Mouse (Mus musculus) gastrocnemius, postnatal 14 days (tissue): Measurements from ENCODE around the gene Zmiz1. TPM values are rescaled to one million over a fixed set of nuclear protein-coding genes. Genes with fewer than 3 reads are reported as not detected.

ENCODE experiments used
- DNase-seq: peaks from one replicate; pipeline ENCODE4 v3.0.0; 2021; ENCODE audit warnings: mixed read lengths
- intact Hi-C: fragments of 180-260 bp; cut with DNase I; formaldehyde crosslinking; loops from one replicate; pipeline ENCODE4 v1.15.1; 2025; ENCODE audit warnings: low total_unique reads
- total RNA-seq, 2 experiments: library from RNA; stranded (reverse); gene quantifications; 2 replicates each; pipeline ENCODE4 v1.2.3; 2021

The Zmiz1 gene
- total RNA-seq, 2 experiments from 2014 or later, result 30.3 to 36.0 TPM

DNA sequence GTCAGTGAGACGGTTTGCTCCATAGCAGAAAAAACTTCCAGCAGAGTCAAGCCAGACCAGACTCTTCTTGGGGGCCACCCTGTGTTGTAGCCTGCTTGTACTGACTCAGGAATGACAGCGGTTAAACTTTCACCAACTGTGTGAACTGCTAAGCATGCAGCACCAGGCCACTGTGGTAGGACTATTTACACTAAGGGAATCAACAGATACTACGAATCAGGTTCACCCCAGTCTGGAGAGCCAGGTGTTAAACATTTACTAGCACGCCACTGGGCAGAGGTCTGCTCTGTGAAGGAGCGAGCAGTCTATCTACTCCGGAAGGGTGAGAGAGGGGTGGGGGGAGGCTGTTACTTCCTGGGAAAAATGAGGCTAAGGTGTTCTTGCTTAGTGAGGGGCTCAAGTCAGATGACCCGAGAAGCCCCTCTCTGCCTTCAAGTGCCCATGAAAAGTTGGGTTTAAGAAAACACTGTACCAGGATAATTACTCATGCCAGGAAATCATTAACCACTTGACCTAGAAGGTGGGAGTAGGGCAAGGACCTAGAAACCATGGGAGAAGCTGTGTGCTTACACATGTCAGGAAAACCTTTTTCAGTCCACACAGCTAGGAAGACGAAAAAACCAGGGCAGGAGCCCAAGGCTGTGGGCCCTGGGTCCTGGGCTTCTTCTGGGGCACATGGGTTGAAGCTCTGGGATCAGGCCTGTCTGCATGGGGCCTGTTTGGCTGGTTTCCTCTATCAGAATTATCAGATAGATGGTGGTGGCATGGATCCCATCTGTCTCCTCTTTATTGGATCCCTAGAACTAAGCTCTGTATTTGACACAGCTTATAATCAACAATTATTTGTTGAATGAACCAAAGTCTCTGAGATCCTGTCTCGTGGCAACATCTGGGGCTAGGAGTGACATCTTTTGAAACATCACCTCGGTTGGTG is 7.0 kb upstream of the Zmiz1 start:
- DNase-seq, result no peak
- intact Hi-C loops, result loop anchor here (5.0 to 10.0 kb wide), 2 partner anchors 65 to 337 kb away; no protein-coding TSS in a partner anchor

DNA sequence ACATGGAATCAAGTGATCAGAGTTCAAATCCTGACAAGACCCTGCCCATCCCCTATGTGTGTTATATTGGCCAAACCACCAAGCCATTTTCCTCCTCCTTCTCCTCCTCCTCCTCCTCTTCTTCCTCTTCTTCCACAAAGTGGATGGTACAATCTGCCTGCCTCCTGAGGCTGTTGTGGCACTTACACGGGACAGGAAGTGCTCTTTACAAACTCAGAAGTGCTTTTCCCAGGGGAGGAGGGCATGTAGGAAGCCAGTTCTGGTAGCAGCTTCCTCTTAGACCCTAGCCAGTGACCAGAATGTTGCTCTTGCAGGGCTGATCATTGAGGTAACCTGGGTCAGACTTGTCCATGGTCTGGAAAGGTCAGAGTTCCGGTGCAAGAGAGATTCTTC is 6.4 kb upstream of the Zmiz1 start:
- DNase-seq, result no peak
- intact Hi-C loops, result loop anchor here (5.0 to 10.0 kb wide), 2 partner anchors 65 to 338 kb away; no protein-coding TSS in a partner anchor

DNA sequence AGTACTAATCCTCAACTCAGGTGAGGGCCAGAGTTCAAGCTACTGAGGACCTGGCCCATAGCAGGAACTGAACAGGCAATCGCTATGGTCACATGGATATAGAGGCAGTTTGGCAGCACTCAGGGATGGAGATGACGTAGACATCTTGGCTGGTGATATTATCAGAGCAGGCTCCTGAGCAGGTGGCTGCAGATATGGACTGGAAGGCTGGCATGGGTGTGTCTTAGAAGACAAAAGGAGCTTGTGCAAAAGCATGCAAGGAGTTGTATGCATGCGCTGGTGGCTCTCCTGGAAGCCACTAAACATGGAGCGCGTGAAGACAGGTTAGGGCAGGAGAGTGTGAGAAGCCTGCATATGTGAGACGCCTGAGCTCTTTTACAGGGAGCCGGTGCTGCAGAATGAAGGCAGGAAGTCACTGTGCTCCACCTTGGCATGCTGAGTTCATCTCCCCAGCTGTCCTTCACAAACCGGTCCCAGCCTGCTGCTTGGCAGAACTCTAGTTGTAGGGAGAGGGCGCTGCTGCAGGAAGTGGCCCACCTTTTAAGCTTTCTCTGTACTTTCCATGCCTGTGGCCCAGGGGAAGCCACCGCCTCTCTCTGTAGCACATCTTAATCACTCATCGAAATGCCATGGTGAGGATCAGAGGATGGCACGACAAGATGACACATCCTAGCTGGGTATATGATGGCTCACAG is 4.8 kb upstream of the Zmiz1 start:
- intact Hi-C loops, result loop anchor here (5.0 to 10.0 kb wide), 2 partner anchors 67 to 339 kb away; no protein-coding TSS in a partner anchor
- no peak for DNase-seq

DNA sequence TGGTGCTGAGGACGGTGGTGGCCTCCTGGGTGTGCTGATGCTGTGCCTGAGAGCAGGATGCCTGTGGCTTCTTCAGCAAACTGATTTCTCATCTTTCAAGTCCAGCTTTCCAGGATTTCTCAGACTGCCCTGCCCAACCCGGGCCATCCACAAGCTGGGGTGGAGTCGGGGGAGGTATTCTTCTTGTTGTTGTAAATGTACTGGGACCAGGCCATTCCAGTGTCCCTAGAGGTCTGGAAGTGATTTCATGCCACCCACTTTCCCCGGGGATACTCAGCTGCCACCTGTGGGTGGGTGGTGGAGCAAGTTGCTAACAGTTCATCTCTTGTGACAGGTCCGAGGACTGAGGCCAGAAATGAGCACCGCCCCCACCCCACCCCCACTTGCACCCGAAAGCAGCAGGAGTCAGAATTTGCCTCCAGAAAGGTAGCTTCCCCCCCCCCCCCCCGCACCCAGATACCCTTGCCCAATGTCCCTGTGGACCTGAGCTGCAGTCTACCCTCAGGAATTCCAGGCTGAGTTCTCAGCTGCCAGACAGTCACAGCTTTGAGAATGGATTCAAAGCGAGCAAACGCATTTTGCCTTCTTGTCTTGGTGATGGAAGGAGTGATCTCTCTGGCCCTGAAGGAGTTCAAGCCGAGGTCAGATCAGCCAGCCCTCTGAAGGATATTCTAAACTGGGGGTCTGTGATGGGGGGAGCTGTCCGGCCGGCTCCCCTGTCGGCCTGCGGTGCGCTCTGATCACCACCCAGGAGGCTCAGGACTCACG is 2.1 kb upstream of the Zmiz1 start:
- intact Hi-C loops, result loop anchor here (10.0 kb wide), 1 partner anchor 342 kb away; no protein-coding TSS in a partner anchor
- DNase-seq, result no peak

DNA sequence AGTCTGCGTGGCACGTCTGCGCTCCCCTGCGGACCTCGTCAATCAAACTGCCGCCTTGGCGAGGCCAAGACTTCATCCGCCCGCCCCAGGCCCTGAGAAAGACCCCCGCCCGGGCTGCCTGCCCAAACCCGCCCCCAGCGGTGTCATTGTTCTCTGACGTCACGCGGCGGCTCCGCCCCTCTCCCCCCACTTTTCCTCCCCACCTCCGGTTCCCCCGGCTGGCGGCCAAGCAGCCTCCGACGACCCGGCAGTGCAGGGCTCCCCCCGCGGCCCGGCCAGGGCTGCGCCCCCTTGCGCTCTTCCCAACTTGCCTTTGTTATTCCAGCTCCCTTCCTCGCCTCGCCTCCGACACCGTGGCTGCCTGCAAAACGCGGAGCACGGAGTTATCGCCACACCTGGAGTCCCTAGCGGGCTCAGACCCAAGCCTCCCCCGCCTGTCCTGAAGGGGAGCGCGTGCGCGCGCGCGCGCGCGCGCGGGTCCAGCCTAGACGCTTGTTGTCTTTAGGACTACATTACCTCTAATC is 1.5 kb upstream of the Zmiz1 start:
- intact Hi-C loops, result loop anchor here (10.0 kb wide), 1 partner anchor 343 kb away; no protein-coding TSS in a partner anchor
- peak; percentile 97 for DNase-seq

DNA sequence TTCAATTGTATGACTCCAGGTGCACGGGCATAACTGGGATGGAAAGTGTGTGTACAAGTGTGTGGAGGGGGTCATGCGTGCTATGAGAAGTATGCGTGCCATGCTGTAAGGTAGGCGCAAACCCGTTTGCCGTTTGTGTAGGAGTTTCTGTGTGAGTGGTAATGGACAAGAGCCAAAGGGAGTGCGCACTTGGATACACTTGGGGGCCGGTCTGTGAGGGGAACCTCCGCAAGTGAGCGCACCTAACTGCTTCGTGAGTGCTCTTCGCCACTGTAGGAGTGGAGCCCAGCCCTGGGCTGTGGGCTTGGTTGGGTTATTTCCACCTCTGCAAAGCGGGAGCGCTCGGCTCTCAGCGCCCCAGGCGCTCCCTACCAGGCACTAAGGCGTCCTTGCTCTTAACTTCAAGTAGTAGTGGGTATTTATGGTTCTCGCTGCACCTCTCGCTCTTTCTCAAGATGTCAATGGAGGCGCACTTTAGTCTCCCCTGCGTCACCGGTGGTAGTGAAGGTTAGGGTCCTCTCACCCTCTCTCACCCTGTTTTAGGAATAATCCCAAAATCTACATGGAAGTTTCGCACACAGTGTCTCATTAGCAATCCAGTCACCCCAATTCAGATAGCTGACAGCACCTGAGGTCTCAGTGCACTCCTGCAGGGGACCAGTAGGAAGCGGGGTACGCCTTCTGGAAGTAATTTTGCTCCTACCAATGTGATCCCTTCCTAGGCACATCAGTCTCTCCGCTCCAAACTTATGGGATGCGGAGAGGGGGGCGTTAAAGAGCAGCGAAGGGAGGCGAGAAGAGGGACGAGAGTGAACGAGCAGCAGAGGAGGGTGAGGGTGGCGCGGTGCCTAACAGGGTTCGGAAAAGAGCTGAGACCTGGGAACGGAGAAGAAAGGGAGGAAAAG is 622 bp upstream of the Zmiz1 start:
- intact Hi-C loops, result loop anchor here (10.0 kb wide), 1 partner anchor 344 kb away; no protein-coding TSS in a partner anchor
- DNase-seq, result peak; percentile 34

DNA sequence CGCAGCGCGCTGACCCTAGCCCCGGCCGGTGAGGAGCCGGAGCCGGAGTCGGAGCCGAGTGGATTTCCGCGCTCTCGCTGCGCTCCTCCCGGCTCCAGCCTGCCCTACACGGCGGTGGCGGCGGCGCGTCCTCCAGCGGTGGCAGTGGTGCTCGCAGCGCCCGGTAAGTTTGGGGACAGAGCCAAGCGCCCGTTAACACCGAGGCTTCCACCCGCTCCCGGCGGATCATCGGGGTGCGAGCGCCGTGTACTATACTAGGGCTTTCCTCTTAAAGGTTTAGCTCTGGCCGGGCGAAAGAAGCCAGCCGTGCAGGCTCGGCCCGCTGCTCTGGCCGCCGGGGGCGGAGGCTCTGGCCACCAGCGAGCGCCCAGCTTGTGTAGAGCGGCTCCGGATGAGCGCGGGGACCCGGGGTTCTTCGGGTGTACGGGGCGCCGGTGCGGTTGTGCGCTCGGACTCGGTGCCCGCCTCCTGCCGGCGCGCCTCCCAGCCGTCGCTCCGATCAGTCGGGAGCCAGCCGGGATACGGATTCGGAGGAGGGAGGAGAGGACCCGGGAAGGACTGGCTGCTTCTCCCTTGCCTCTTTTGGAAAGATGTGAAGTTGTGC is 511 bp downstream of the Zmiz1 start:
- intact Hi-C loops, result loop anchor here (10.0 kb wide), 1 partner anchor 345 kb away; no protein-coding TSS in a partner anchor
- DNase-seq, result peak; percentile 86

DNA sequence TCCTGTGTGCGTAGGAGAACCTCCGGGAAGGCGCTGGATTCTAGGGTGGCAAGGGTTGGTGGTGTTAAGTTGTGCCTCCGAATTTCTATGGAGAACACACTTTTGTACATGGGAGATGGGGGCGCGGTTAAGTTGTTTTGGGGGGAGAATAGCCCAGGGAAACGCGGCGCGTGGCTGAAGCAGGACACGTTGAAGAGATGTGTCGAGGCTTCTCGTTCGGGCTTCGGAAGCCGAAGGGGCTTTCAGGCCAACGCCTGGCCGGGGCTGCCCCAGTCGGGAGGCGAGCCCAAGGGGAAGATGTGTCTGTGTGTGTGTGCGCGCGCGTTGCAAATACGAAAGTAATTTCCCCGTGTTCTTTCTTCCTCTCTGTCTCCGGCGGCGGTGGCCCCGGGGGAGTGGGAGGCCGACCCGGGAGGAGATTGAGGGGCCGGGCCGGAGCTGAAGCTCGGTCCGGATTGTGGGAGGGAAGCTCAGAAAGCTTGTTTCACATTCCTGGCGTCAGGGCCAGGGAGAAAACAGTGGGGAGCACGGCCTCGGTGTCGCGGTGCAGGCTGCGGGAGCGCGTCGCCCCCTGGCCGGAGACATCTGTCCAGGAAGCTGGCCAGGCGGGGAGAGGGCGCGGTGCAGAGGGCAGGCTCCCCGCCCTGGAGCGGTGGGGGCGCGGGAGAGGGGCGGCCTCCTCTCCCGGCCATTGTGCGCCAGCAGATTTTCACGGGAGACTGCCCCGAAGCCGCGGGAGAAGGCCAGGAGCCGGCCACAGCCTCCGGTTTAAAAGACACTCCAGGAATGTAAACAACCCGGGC is 1.2 kb downstream of the Zmiz1 start:
- DNase-seq, result peak; percentile 82
- intact Hi-C loops, result loop anchor here (10.0 kb wide), 2 partner anchors 55 to 345 kb away; no protein-coding TSS in a partner anchor

DNA sequence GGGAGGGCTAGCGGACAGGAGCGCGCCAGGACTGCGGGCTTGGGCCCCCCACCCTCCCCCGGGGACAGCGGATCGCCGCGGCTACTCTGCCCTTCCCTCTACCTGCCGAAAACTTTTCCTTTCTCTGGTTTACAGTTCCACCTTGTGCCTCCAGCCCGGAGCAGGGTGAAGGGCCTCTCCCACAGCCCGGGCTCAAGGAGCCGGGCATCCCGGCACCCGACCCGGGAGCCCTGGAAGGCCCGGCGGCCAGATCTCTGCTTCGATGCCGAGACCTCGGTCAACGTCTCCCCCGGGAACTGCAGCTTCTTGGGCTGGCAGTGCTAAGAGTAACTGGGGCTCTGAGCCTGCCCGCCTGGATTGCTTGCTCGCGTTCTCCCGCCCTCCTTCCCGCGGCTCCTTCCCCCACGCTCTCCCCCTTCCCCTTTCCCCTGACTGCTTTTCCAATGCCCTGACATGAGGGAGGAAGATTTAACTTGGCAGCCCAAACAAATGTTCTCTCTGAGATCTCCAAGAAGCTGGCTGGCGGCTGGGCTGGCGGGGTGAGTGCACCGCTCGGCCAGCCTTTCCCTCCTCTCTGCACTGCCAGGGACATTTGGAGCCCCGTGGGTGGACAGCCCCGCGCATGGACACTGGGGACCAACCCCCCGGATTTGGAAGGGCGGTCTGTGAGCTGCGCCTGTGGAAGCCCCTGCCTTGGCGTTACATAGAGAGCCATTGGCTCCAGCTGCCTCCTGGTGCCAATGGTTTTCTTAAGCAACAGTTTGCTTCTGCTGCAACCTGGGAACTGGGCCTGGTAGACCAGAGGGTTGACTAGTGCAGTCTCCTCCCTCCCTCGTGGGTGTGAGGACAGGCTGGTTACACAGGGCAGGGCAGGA is 2.1 kb downstream of the Zmiz1 start:
- peak; percentile 75 for DNase-seq
- intact Hi-C loops, result loop anchor here (10.0 kb wide), 1 partner anchor 54 kb away; no protein-coding TSS in a partner anchor

DNA sequence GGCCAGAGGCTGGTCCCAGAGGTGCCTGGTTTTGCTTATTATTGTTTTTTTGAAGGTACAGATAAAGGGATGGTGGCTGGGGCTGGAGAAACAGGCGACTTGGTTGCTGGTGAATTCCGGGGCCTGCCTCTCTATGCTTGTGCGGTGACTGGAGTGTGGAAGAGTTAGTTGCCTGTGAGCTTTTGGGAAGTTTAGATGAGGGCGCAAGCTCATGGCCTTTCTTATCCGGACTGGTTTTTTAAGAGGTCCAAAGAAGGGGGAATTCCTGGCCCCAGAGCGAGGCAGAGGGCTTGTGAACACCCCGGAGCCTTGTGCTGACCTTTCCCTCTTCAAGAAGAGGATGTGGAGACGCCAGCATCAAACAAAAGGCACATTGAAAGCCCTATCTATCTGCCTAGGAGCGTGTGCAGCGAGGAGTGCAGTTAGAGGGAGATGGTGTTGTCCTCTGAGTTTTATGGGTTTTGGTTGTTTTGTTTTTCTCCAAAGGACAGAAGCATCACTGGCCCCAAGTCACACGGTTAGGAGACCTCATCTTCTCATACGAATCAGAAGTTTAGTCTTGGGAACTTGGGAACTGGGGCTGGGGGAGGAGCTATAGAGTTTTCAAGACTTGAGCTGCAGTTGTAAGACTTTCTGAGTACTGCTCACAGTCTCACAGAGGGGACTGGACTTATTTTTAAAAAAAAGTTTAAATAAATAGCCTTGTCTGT is 2.8 kb downstream of the Zmiz1 start:
- no peak for DNase-seq
- intact Hi-C loops, result loop anchor here (10.0 kb wide), 1 partner anchor 53 kb away; no protein-coding TSS in a partner anchor

DNA sequence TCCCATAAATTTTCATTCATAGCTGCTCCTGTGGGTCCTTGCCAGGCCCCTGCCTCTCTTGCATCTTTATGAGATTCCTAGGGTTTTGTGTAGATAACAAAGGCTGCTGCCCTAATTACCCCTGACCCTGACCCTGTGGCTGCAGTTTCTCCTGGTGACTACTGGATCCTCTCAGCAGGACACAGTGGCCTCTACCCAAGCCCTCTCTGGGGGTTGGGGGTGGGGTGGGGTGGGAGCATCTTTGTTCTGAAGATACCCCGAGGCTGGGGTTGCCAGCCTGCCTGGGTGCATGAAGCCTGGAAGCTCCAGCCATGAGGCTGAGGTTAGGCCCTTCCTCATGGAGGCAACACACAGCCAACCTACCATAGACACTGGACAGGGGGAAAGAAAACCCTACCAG is 4.0 kb downstream of the Zmiz1 start:
- no peak for DNase-seq
- intact Hi-C loops, result loop anchor here (10.0 kb wide), 1 partner anchor 52 kb away; no protein-coding TSS in a partner anchor

DNA sequence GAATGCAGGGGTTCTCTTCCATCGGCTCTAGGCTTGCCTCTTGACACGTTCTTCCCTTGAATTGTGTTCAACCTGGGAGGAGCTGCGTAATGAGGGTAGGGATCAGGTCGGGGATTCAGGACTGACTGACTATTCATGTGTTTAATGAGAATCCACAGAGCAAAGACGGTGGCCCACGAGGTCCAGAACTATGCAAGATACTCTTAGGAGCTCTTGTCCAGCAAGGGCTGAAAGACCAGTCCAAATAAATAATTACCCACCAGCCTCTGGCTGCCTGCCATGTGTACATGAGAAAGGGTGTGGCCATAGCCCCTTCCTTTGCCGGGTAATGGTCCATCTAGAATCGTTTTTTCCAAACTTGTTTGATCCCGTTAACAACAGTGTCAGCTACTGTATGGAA is 4.9 kb downstream of the Zmiz1 start:
- intact Hi-C loops, result loop anchor here (10.0 kb wide), 1 partner anchor 51 kb away; no protein-coding TSS in a partner anchor
- no peak for DNase-seq

DNA sequence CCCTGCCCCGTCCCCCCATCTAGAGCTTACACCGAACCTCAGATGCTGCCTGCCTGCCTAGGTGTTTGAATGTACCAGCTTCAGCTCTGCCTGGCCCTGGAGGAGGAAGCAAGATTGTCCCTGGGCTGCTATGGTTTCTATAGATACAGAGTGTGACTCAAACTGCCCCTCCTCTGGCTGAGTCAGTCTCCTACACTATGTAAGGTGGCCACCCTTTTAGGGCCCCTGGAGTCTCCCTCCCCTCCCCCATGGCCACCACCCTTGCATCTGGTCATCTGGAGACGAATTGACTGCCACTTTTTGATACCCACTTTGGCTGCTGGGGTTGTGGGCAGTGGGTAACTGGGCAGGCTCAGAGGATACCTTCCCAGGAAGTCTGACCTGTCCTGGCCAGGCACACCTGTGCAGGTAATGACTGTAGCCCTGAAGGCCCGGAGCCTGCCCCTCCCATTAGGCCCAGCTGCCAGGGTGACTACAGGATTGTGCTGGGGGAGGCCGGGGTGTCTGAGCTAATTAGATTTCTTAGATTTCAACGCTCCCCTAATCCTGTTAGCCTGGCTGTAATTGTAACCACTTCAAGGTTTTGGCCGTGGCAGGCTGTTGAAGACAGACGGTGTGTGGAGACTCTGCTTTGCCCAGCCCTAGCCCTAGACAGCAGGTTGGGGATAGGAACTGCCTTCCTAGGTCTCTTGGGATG is 5.8 kb downstream of the Zmiz1 start:
- no peak for DNase-seq
- intact Hi-C loops, result loop anchor here (10.0 kb wide), 1 partner anchor 50 kb away; no protein-coding TSS in a partner anchor

DNA sequence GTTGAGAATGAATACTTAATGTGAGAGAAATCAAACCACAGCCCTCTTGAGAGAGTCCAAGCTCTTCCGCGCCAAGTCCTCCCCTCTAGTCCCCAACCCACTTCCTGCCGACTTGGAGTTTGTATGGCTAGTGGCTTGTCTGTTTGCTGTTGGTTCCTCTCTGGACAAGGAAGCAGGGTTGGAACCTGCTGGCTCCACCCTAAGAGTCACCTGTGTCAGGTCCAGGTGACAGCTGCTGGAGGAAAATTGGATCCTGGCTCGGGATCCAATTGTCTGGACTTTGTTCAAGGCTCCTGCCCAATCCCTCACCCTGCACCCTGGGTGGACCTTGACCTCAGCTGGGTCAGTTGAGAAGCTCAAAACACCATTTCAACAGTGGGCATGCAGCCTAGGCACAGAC is 7.4 kb downstream of the Zmiz1 start:
- intact Hi-C loops, result loop anchor here (10.0 kb wide), 1 partner anchor 48 kb away; no protein-coding TSS in a partner anchor
- no peak for DNase-seq
